Mouse (Mus musculus): ENCODE results near the gene Commd2.

The Commd2 gene

GRCm38 (mm10) chr3:57612430-57612997 lies 39.0 kb downstream of the Commd2 start:
- no peak for DNase-seq

GRCm38 (mm10) chr3:57611776-57612175 lies 39.7 kb downstream of the Commd2 start:
- DNase-seq: no peak

GRCm38 (mm10) chr3:57604618-57605015 lies 46.9 kb downstream of the Commd2 start:
- DNase-seq: no peak

- DNase-seq: no peak
Observed at GRCm38 (mm10) chr3:57603891-57604617, 47.5 kb downstream of the Commd2 start.

GRCm38 (mm10) chr3:57602610-57603009 lies 48.9 kb downstream of the Commd2 start:
- no peak for DNase-seq

- DNase-seq: no peak
Observed at GRCm38 (mm10) chr3:57596566-57596965, 54.9 kb downstream of the Commd2 start.

- DNase-seq: no peak
Observed at GRCm38 (mm10) chr3:57595506-57595905, 56.0 kb downstream of the Commd2 start.

Measured in kidney, postnatal 14 days (tissue).